19 mouse cellular contexts compared by ENCODE assay signal in genomic region chr14:77541925-77542324, GRCm38 (mm10).
DNase-seq lines count a peak whose midpoint lies in the region; ATAC-seq and TF ChIP-seq lines count a peak whose summit lies in the region.
"Had no signal": no experiment of that assay in that cellular context is flagged by ENCODE, and none has a peak within 500 bp of the region (broad histone marks: within the 10 kb centered on the region; RNA-seq: fewer than 3 reads in every experiment).

No protein-coding gene starts in this region.

- H3K9me3 ChIP-seq in heart, postnatal 0 days (replicated peaks; ENCODE audit: control insufficient read depth, low read length): no peaks in the 10 kb centered on the region
- H3K9me3 ChIP-seq in liver, postnatal 0 days (ENCODE audit: low read length): no peaks in the 10 kb centered on the region
- no peaks in the 10 kb centered on the region for H3K9me3 ChIP-seq in liver, embryonic 12.5 days (replicated peaks)
- H3K9me3 ChIP-seq in hindbrain, embryonic 12.5 days (replicated peaks): no peaks in the 10 kb centered on the region
- H3K9me3 ChIP-seq: limb, embryonic 15.5 days; midbrain, embryonic 12.5 days; neural tube, embryonic 13.5 days had no signal

- no peak overlapping the region for H3K27ac ChIP-seq in heart, postnatal 0 days (ENCODE audit: low read depth)
- no peak overlapping the region for H3K27ac ChIP-seq in liver, postnatal 0 days (ENCODE audit: low read depth)
- H3K27ac ChIP-seq in liver, embryonic 12.5 days: no peak overlapping the region
- no peak overlapping the region for H3K27ac ChIP-seq in bone marrow, adult 2 months (ENCODE audit: control insufficient read depth, insufficient read depth, low read depth, low read length, poor library complexity)
- no peak overlapping the region for H3K27ac ChIP-seq in hindbrain, embryonic 12.5 days
- H3K27ac ChIP-seq: limb, embryonic 15.5 days; midbrain, embryonic 12.5 days; neural tube, embryonic 13.5 days had no signal

- H3K27me3 ChIP-seq in heart, postnatal 0 days (ENCODE audit: control insufficient read depth, insufficient read depth, low read length): no peaks in the 10 kb centered on the region
- H3K27me3 ChIP-seq in liver, postnatal 0 days (ENCODE audit: insufficient read depth, low read length): no peaks in the 10 kb centered on the region
- no peaks in the 10 kb centered on the region for H3K27me3 ChIP-seq in liver, embryonic 12.5 days (replicated peaks)
- no peaks in the 10 kb centered on the region for H3K27me3 ChIP-seq in hindbrain, embryonic 12.5 days
- H3K27me3 ChIP-seq: limb, embryonic 15.5 days; midbrain, embryonic 12.5 days; neural tube, embryonic 13.5 days had no signal

- 0 out of 2 replicates have a peak, but pooled peaks cover 4% of the 10 kb centered on the region for H3K4me1 ChIP-seq in heart, postnatal 0 days (ENCODE audit: control insufficient read depth, insufficient read depth)
- no peaks in the 10 kb centered on the region for H3K4me1 ChIP-seq in liver, postnatal 0 days (ENCODE audit: insufficient read depth)
- H3K4me1 ChIP-seq in liver, embryonic 12.5 days: no peaks in the 10 kb centered on the region
- H3K4me1 ChIP-seq in bone marrow, adult 2 months (ENCODE audit: control insufficient read depth, insufficient read depth, low read length): no peaks in the 10 kb centered on the region
- H3K4me1 ChIP-seq in hindbrain, embryonic 12.5 days: peaks cover 5% of the 10 kb centered on the region; the same call in 1 of the 2 replicates
- H3K4me1 ChIP-seq: limb, embryonic 15.5 days; midbrain, embryonic 12.5 days had no signal

- no peak overlapping the region for H3K9ac ChIP-seq in heart, postnatal 0 days (replicated peaks; ENCODE audit: low read depth, low read length)
- H3K9ac ChIP-seq in liver, postnatal 0 days (replicated peaks): no peak overlapping the region
- no peak overlapping the region for H3K9ac ChIP-seq in liver, embryonic 12.5 days
- H3K9ac ChIP-seq in hindbrain, embryonic 12.5 days: no peak overlapping the region
- H3K9ac ChIP-seq: limb, embryonic 15.5 days; lung, embryonic 14.5 days; midbrain, embryonic 12.5 days; neural tube, embryonic 13.5 days had no signal

- H3K4me2 ChIP-seq in heart, postnatal 0 days (ENCODE audit: low read depth, low read length): no peak overlapping the region
- H3K4me2 ChIP-seq in liver, postnatal 0 days (ENCODE audit: low read depth, low read length): no peak overlapping the region
- H3K4me2 ChIP-seq in liver, embryonic 12.5 days: no peak overlapping the region
- no peak overlapping the region for H3K4me2 ChIP-seq in hindbrain, embryonic 12.5 days (replicated peaks)
- H3K4me2 ChIP-seq: limb, embryonic 15.5 days; lung, embryonic 14.5 days; midbrain, embryonic 12.5 days; neural tube, embryonic 13.5 days had no signal

- WGBS in heart, postnatal 0 days: 78% methylated on average over 7 of the region's 7 CpGs
- WGBS in liver, postnatal 0 days (ENCODE audit: insufficient replicate concordance): 71% methylated on average over 7 of the region's 7 CpGs
- WGBS in liver, embryonic 12.5 days (ENCODE audit: insufficient replicate concordance): 71% methylated on average over 7 of the region's 7 CpGs
- 69% methylated on average over 7 of the region's 7 CpGs for WGBS in bone marrow, adult 2 months
- WGBS in hindbrain, embryonic 12.5 days: 84% methylated on average over 7 of the region's 7 CpGs

- peak; percentile 16; the same call in 1 of the 2 replicates for TF ChIP-seq CTCF in heart, postnatal 0 days (IDR thresholded peaks at IDR 0.05; ENCODE audit: low read depth)
- peak; percentile 25 for TF ChIP-seq CTCF in liver, postnatal 0 days (IDR thresholded peaks at IDR 0.05; ENCODE audit: low read depth)
- peak; percentile 14; the same call in 1 of the 2 replicates for TF ChIP-seq CTCF in bone marrow, adult 2 months (IDR thresholded peaks at IDR 0.05; ENCODE audit: control insufficient read depth, insufficient read depth, low read length)

- H3K36me3 ChIP-seq in heart, postnatal 0 days (replicated peaks; ENCODE audit: control insufficient read depth, insufficient read depth, low read length): no peaks in the 10 kb centered on the region
- H3K36me3 ChIP-seq in liver, postnatal 0 days (replicated peaks; ENCODE audit: insufficient read depth, low read length): no peaks in the 10 kb centered on the region
- H3K36me3 ChIP-seq in liver, embryonic 12.5 days: no peaks in the 10 kb centered on the region
- no peaks in the 10 kb centered on the region for H3K36me3 ChIP-seq in hindbrain, embryonic 12.5 days
- H3K36me3 ChIP-seq: limb, embryonic 15.5 days; midbrain, embryonic 12.5 days; neural tube, embryonic 13.5 days had no signal

- H3K4me3 ChIP-seq in heart, postnatal 0 days (ENCODE audit: low read depth, low read length): no peak overlapping the region
- H3K4me3 ChIP-seq in liver, postnatal 0 days (ENCODE audit: low read depth, low read length): no peak overlapping the region
- no peak overlapping the region for H3K4me3 ChIP-seq in liver, embryonic 12.5 days
- H3K4me3 ChIP-seq in bone marrow, adult 2 months (replicated peaks; ENCODE audit: control insufficient read depth, low read depth, low read length): no peak overlapping the region
- no peak overlapping the region for H3K4me3 ChIP-seq in hindbrain, embryonic 12.5 days
- H3K4me3 ChIP-seq: limb, embryonic 15.5 days; midbrain, embryonic 12.5 days; neural tube, embryonic 13.5 days had no signal

- ATAC-seq in heart, postnatal 0 days (ENCODE audit: insufficient read depth, low read depth): no peak
- ATAC-seq in liver, postnatal 0 days: no peak
- no peak for ATAC-seq in liver, embryonic 12.5 days
- no peak for ATAC-seq in hindbrain, embryonic 12.5 days (ENCODE audit: low FRiP score)
- ATAC-seq: forebrain, embryonic 16.5 days had no signal

- TF ChIP-seq EP300 in heart, postnatal 0 days (IDR thresholded peaks at IDR 0.05; ENCODE audit: low read depth): no peak
- TF ChIP-seq EP300 in liver, postnatal 0 days (IDR thresholded peaks at IDR 0.05; ENCODE audit: low read depth): no peak

- TF ChIP-seq POLR2A in bone marrow, adult 2 months (IDR thresholded peaks at IDR 0.05; ENCODE audit: borderline replicate concordance, control insufficient read depth, low read depth, low read length): no peak

- no peak for DNase-seq in heart, postnatal 0 days (ENCODE audit: low spot score)
- no peak for DNase-seq in heart, adult 18-20 months
- DNase-seq in liver, postnatal 0 days: no peak
- peak; percentile 68 for DNase-seq in ES-CJ7 (ENCODE audit: low read depth, low spot score)
- DNase-seq in kidney, adult 9 months: no peak
- DNase-seq: adrenal gland, adult 2 months; cerebellum, adult 9-11 months; embryo, embryonic 11 days; kidney, postnatal 4 days; lung, embryonic 14.5 days; lung, postnatal 36 days; thymus, postnatal 14 days had no signal
